Mouse (Mus musculus) heart, postnatal 10 days (tissue): ENCODE measurements around the gene Pla2g6. TPM values are rescaled to one million over a fixed set of nuclear protein-coding genes. Genes with fewer than 3 reads are reported as not detected.

Experiments used
- DNase-seq, 2 experiments: peaks; one replicate each; pipeline ENCODE4 v3.0.0; 2021
- intact Hi-C: fragments of 180-260 bp; cut with DNase I; formaldehyde crosslinking; loops from one replicate; pipeline ENCODE4 v1.15.1; 2025
- total RNA-seq, 2 experiments: library from RNA; stranded (reverse); gene quantifications; 2 replicates each; pipeline ENCODE4 v1.2.3; 2021

Gene Pla2g6
- 10 to 100 TPM in 1 of 2 experiments, 1 to 10 TPM in 1; 9.1 to 11.1 TPM for total RNA-seq

GRCm38 (mm10) chr15:79328058-79328938, at the start of gene Pla2g6:
Gene Pla2g6, minus strand, starts transcription at chr15:79328390.
- DNase-seq = peak; percentile 99
- intact Hi-C loops = no loop called here

- intact Hi-C loops = loop anchor here (2.0 to 5.0 kb wide), 2 partner anchors 89 to 135 kb away; no protein-coding TSS in a partner anchor
- DNase-seq = peak; percentile 89 to 91
These were observed 49.5 kb upstream of the Pla2g6 start for GRCm38 (mm10) chr15:79377681-79378080.

- intact Hi-C loops = loop anchor here (5.0 kb wide), 1 partner anchor 132 kb away; no protein-coding TSS in a partner anchor
These were observed 46.6 kb upstream of the Pla2g6 start for GRCm38 (mm10) chr15:79374760-79375159.

GRCm38 (mm10) chr15:79370281-79370843, 42.2 kb upstream of the Pla2g6 start:
- DNase-seq = no peak
- intact Hi-C loops = no loop called here

More at GRCm38 (mm10) chr15:79374760-79375159, 46.6 kb upstream of the Pla2g6 start:
- DNase-seq = no peak

- peak in 1 of 2 experiments; percentile 28 for DNase-seq
- intact Hi-C loops = no loop called here
These were observed 41.5 kb upstream of the Pla2g6 start for GRCm38 (mm10) chr15:79369452-79370280.

- intact Hi-C loops = no loop called here
- DNase-seq = peak; percentile 67 to 71
These were observed 40.8 kb upstream of the Pla2g6 start for GRCm38 (mm10) chr15:79368861-79369440.

GRCm38 (mm10) chr15:79368313-79368811, 40.2 kb upstream of the Pla2g6 start:
- intact Hi-C loops = no loop called here
- peak; percentile 81 to 83 for DNase-seq

- DNase-seq = no peak
- intact Hi-C loops = no loop called here
These were observed 38.2 kb upstream of the Pla2g6 start for GRCm38 (mm10) chr15:79366402-79366801.

- intact Hi-C loops = no loop called here
These were observed 36.9 kb upstream of the Pla2g6 start for GRCm38 (mm10) chr15:79365068-79365467.

GRCm38 (mm10) chr15:79364120-79364519, 35.9 kb upstream of the Pla2g6 start:
- intact Hi-C loops = no loop called here
- no peak for DNase-seq

More at GRCm38 (mm10) chr15:79365068-79365467, 36.9 kb upstream of the Pla2g6 start:
- DNase-seq = no peak

GRCm38 (mm10) chr15:79361023-79361422, 32.8 kb upstream of the Pla2g6 start:
- intact Hi-C loops = no loop called here
- DNase-seq = no peak

GRCm38 (mm10) chr15:79360371-79360770, 32.2 kb upstream of the Pla2g6 start:
- no peak for DNase-seq
- intact Hi-C loops = no loop called here

- no peak for DNase-seq
- intact Hi-C loops = no loop called here
These were observed 31.8 kb upstream of the Pla2g6 start for GRCm38 (mm10) chr15:79359954-79360353.

GRCm38 (mm10) chr15:79357974-79358690, 29.9 kb upstream of the Pla2g6 start:
- DNase-seq = no peak
- intact Hi-C loops = no loop called here

- intact Hi-C loops = no loop called here
- peak; percentile 69 to 74 for DNase-seq
These were observed 29.1 kb upstream of the Pla2g6 start for GRCm38 (mm10) chr15:79357036-79357911.

GRCm38 (mm10) chr15:79356481-79356880, 28.3 kb upstream of the Pla2g6 start:
- intact Hi-C loops = no loop called here
- no peak for DNase-seq

- no peak for DNase-seq
- intact Hi-C loops = no loop called here
These were observed 26.4 kb upstream of the Pla2g6 start for GRCm38 (mm10) chr15:79354619-79355018.

GRCm38 (mm10) chr15:79353690-79354305, 25.6 kb upstream of the Pla2g6 start:
- no peak for DNase-seq
- intact Hi-C loops = no loop called here
